Mouse (Mus musculus): ENCODE measurements around the gene Polr2l. TPM values are rescaled to one million over a fixed set of nuclear protein-coding genes. Genes with fewer than 3 reads are reported as not detected.

The Polr2l gene
- polyA plus RNA-seq, 1 experiment from 2014 or later = 76.1 TPM

- no peak overlapping the region for H3K4me3 ChIP-seq
These were observed 9.4 kb downstream of the Polr2l start for GRCm38 (mm10) chr7:141465388-141466044.

GRCm38 (mm10) chr7:141464603-141465201 lies 10.2 kb downstream of the Polr2l start:
- Histone ChIP-seq H3K36me3 (peaks cover 9% of the 10 kb centered on the region), H3K4me2 (peak overlapping the region; percentile 44), H3K27me3 (replicated peaks) (peaks cover 71% of the 10 kb centered on the region), H3K4me3 (peak overlapping the region; percentile 18), H3K4me1 (peaks cover 76% of the 10 kb centered on the region), H3K27ac (no peak overlapping the region), H3K9me3 (replicated peaks) (no peaks in the 10 kb centered on the region), H3K9ac (no peak overlapping the region)
- 9% methylated on average over 38 of the region's 38 CpGs for WGBS (ENCODE audit: insufficient replicate concordance)
- ATAC-seq = no peak

More at GRCm38 (mm10) chr7:141465388-141466044, 9.4 kb downstream of the Polr2l start:
- no peak for ATAC-seq
- 53% methylated on average over 10 of the region's 10 CpGs for WGBS (ENCODE audit: insufficient replicate concordance)
- no peaks in the 10 kb centered on the region for H3K9me3 ChIP-seq (replicated peaks)
- H3K4me2 ChIP-seq = peak overlapping the region; percentile 44; the same call in 1 of the 2 replicates
- H3K27ac ChIP-seq = 0 out of 2 replicates have a peak overlapping the region, but pooled peaks have one; percentile 6
- H3K9ac ChIP-seq = no peak overlapping the region
- peaks cover 63% of the 10 kb centered on the region for H3K27me3 ChIP-seq (replicated peaks)
- H3K36me3 ChIP-seq = peaks cover 14% of the 10 kb centered on the region
- H3K4me1 ChIP-seq = peaks cover 83% of the 10 kb centered on the region

GRCm38 (mm10) chr7:141463824-141464602 lies 10.9 kb downstream of the Polr2l start:
- no peak for ATAC-seq
- Histone ChIP-seq H3K27ac (no peak overlapping the region), H3K9ac (no peak overlapping the region), H3K9me3 (replicated peaks) (no peaks in the 10 kb centered on the region), H3K4me3 (peak overlapping the region; percentile 18; the same call in 1 of the 2 replicates), H3K4me1 (peaks cover 69% of the 10 kb centered on the region), H3K36me3 (0 out of 2 replicates have a peak, but pooled peaks cover 9% of the 10 kb centered on the region), H3K4me2 (peak overlapping the region; percentile 44), H3K27me3 (replicated peaks) (peaks cover 76% of the 10 kb centered on the region)
- 25% methylated on average over 12 of the region's 12 CpGs for WGBS (ENCODE audit: insufficient replicate concordance)

- Histone ChIP-seq H3K27ac (no peak overlapping the region), H3K4me2 (peak overlapping the region; percentile 75), H3K36me3 (0 out of 2 replicates have a peak, but pooled peaks cover 14% of the 10 kb centered on the region), H3K9ac (peak overlapping the region; percentile 55; the same call in 1 of the 2 replicates), H3K9me3 (replicated peaks) (no peaks in the 10 kb centered on the region), H3K27me3 (replicated peaks) (peaks cover 76% of the 10 kb centered on the region), H3K4me3 (peak overlapping the region; percentile 53; the same call in 1 of the 2 replicates), H3K4me1 (peaks cover 53% of the 10 kb centered on the region)
- WGBS (ENCODE audit: insufficient replicate concordance) = 16% methylated on average over 5 of the region's 5 CpGs
- no peak for ATAC-seq
These were observed 12.6 kb downstream of the Polr2l start for GRCm38 (mm10) chr7:141462333-141462821.

GRCm38 (mm10) chr7:141461521-141462332 lies 13.2 kb downstream of the Polr2l start:
- WGBS (ENCODE audit: insufficient replicate concordance) = 3% methylated on average over 58 of the region's 59 CpGs
- peak overlapping the region; percentile 53 for H3K4me3 ChIP-seq

GRCm38 (mm10) chr7:141460391-141461113 lies 14.4 kb downstream of the Polr2l start, which contains the start of gene Cracr2b:
Gene Cracr2b (plus strand): TSS chr7:141461094.
- 55% methylated on average over 15 of the region's 15 CpGs for WGBS (ENCODE audit: insufficient replicate concordance)
- Histone ChIP-seq H3K27me3 (replicated peaks) (peaks cover 64% of the 10 kb centered on the region), H3K4me3 (peak within 1 kb of the TSS; percentile 53), H3K4me2 (peak within 1 kb of the TSS; percentile 75), H3K9ac (peak within 1 kb of the TSS; percentile 55), H3K27ac (no peak within 1 kb of the TSS), H3K4me1 (peaks cover 49% of the 10 kb centered on the region), H3K9me3 (replicated peaks) (no peaks in the 10 kb centered on the region), H3K36me3 (0 out of 2 replicates have a peak, but pooled peaks cover 15% of the 10 kb centered on the region)
- ATAC-seq = no peak

More at GRCm38 (mm10) chr7:141461521-141462332, 13.2 kb downstream of the Polr2l start:
- ATAC-seq = no peak
- no peaks in the 10 kb centered on the region for H3K9me3 ChIP-seq (replicated peaks)
- H3K27me3 ChIP-seq (replicated peaks) = peaks cover 76% of the 10 kb centered on the region
- no peak overlapping the region for H3K27ac ChIP-seq
- H3K9ac ChIP-seq = peak overlapping the region; percentile 55
- peaks cover 49% of the 10 kb centered on the region for H3K4me1 ChIP-seq
- H3K36me3 ChIP-seq = 0 out of 2 replicates have a peak, but pooled peaks cover 15% of the 10 kb centered on the region
- H3K4me2 ChIP-seq = peak overlapping the region; percentile 75

GRCm38 (mm10) chr7:141460001-141460390 lies 14.9 kb downstream of the Polr2l start:
- H3K9me3 ChIP-seq (replicated peaks) = no peaks in the 10 kb centered on the region
- WGBS (ENCODE audit: insufficient replicate concordance) = 69% methylated on average over 5 of the region's 5 CpGs
- no peak overlapping the region for H3K4me3 ChIP-seq
- H3K9ac ChIP-seq = no peak overlapping the region
- peaks cover 47% of the 10 kb centered on the region for H3K4me1 ChIP-seq
- H3K4me2 ChIP-seq = no peak overlapping the region
- no peak overlapping the region for H3K27ac ChIP-seq
- no peak for ATAC-seq
- peaks cover 58% of the 10 kb centered on the region for H3K27me3 ChIP-seq (replicated peaks)
- 0 out of 2 replicates have a peak, but pooled peaks cover 15% of the 10 kb centered on the region for H3K36me3 ChIP-seq

- WGBS (ENCODE audit: insufficient replicate concordance) = 86% methylated on average over 17 of the region's 17 CpGs
- Histone ChIP-seq H3K4me1 (peaks cover 46% of the 10 kb centered on the region), H3K27ac (no peak overlapping the region), H3K9ac (no peak overlapping the region), H3K4me3 (no peak overlapping the region), H3K27me3 (replicated peaks) (peaks cover 51% of the 10 kb centered on the region), H3K9me3 (replicated peaks) (no peaks in the 10 kb centered on the region), H3K4me2 (no peak overlapping the region), H3K36me3 (0 out of 2 replicates have a peak, but pooled peaks cover 15% of the 10 kb centered on the region)
- no peak for ATAC-seq
These were observed 15.6 kb downstream of the Polr2l start for GRCm38 (mm10) chr7:141459301-141459711.

- no peaks in the 10 kb centered on the region for H3K9me3 ChIP-seq (replicated peaks)
- peaks cover 45% of the 10 kb centered on the region for H3K27me3 ChIP-seq (replicated peaks)
These were observed 16.3 kb downstream of the Polr2l start for GRCm38 (mm10) chr7:141458661-141459060.

GRCm38 (mm10) chr7:141457986-141458660 lies 16.8 kb downstream of the Polr2l start:
- 0 out of 2 replicates have a peak, but pooled peaks cover 15% of the 10 kb centered on the region for H3K36me3 ChIP-seq
- H3K9ac ChIP-seq = no peak overlapping the region
- ATAC-seq = no peak
- H3K4me2 ChIP-seq = no peak overlapping the region
- 77% methylated on average over 15 of the region's 15 CpGs for WGBS (ENCODE audit: insufficient replicate concordance)
- H3K4me1 ChIP-seq = peaks cover 42% of the 10 kb centered on the region
- peaks cover 40% of the 10 kb centered on the region for H3K27me3 ChIP-seq (replicated peaks)
- no peaks in the 10 kb centered on the region for H3K9me3 ChIP-seq (replicated peaks)
- no peak overlapping the region for H3K27ac ChIP-seq
- H3K4me3 ChIP-seq = no peak overlapping the region

More at GRCm38 (mm10) chr7:141458661-141459060, 16.3 kb downstream of the Polr2l start:
- Histone ChIP-seq H3K4me1 (peaks cover 42% of the 10 kb centered on the region), H3K4me3 (no peak overlapping the region), H3K4me2 (no peak overlapping the region), H3K9ac (no peak overlapping the region), H3K27ac (no peak overlapping the region), H3K36me3 (0 out of 2 replicates have a peak, but pooled peaks cover 15% of the 10 kb centered on the region)
- WGBS (ENCODE audit: insufficient replicate concordance) = 87% methylated on average over 11 of the region's 11 CpGs
- ATAC-seq = no peak

Measured in liver, embryonic 12.5 days (tissue).